Mouse (Mus musculus): ENCODE data around the gene Dclk3. TPM values are rescaled to one million over a fixed set of nuclear protein-coding genes. Genes with fewer than 3 reads are reported as not detected.

Gene Dclk3
- total RNA-seq, 2 experiments from 2014 or later = 55.1 to 60.7 TPM

DNA sequence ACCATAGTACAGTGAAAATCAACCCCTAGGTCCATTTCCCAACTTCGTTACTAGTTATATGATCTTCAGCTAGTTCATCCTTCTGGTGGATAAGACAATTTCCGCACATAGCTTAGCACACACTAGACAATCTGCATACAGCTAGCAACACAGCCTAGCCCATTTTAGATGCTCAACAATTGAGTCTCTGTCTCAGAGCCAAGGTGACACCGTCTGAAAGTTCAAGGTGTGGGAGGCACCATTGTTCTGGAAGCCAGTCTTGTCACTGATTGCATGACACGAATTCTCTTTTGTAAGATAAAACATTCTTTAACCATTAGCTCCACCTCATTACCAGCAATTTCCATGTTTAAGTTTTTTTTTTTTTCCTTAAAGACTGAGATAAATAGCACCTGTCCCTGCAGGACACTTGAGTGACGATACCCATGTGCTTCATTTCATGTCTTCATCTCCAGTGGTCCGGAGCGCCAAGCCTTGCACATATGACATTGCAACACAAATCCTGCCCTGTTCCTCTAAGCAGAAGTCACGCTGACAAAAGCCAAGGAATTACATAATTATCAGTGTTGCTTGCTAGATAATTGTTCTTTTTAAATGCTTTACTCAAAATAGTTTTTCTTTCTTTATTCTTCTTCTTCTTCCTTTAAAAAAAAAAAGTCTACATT, 10.1 kb upstream of the Dclk3 start:
- no peak for DNase-seq (ENCODE audit: low spot score in 2 of 2)
- intact Hi-C loops (cut with DNase I) = no loop called here

DNA sequence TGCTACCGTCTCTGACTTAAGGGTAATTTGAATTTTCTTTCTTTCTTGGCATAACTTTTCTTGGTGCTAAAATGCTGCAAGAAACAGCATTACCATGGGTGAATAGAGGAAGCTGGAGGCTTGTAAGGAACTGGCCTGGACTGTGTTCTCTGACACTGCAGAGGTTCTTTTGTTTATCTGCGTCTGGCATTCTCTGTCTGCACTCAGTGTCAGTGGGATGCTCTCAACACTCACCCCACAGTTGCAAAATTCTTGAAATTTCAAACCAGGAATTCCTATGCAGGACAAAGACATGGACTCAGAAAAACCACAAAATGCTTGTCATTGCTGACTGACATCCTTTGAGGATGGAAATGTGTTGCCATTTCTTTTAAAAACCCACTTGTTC, 9.5 kb upstream of the Dclk3 start:
- DNase-seq (ENCODE audit: low spot score in 2 of 2) = no peak
- intact Hi-C loops (cut with DNase I) = no loop called here

DNA sequence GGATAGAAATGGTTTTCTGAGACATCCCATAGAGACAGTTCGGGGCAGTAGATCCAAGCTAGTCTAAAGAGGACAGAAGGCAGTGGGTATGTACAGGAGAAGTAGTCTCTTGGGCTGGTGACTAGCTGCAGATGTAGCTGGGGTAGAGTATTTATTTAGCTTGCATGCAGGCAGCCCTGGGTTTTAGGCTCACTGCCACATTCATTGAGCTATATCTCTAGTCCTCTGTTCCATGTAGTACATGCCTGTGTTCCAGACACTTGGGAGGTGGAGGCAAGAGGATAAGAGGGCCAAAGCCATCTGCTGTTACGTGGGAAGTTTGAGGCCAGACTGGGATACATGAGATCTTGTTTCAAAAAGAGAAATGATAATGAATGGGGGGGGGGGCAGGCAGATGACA, 3.5 kb upstream of the Dclk3 start:
- peak in 1 of 2 experiments; percentile 55 for DNase-seq (ENCODE audit: low spot score in 2 of 2)
- intact Hi-C loops (cut with DNase I) = loop anchor here (5.0 kb wide), 1 partner anchor 33 kb away; no protein-coding TSS in a partner anchor

DNA sequence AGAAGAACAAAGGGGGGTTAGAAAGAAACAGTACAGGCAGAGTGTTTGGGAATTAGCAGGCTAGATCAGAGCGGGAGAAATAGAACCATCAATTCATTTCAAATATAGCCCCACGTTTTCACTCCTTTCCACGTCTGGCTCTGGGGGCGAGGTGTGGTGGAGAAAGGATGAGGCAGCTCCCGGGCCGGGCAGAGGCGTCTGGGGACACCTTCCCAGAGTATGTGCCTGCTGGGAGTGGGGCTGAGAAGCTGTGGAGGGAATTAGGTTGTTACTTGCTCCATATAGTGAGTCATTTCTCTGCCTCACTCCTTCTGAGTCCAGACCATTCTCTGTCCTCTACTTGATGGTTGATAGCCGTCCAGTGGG, 938 bp downstream of the Dclk3 start:
- intact Hi-C loops (cut with DNase I) = loop anchor here (1.0 to 5.0 kb wide), 2 partner anchors 38 to 57 kb away; no protein-coding TSS in a partner anchor

DNA sequence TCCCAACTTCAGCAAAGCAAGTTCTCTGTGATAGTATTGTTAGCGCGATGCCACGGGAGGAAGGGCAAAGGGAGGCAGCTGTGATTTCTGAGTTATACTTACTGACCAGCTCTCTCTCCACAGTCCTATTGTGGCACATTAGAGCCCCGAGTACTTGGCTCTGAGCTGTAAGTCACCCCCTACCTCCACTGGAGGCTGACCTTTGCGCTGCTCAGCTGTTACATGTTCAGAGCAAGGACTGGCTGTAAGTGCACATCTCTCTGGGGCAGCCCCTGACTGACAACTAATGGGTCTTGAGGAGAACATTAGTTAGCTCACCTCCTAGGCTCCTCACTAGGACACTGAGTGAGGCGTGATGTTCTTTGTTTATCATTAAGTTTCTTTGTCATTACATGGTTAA, 1.6 kb downstream of the Dclk3 start:
- intact Hi-C loops (cut with DNase I) = no loop called here
- no peak for DNase-seq (ENCODE audit: low spot score in 2 of 2)

More for the DNA sequence above, 938 bp downstream of the Dclk3 start:
- peak; percentile 62 to 93 for DNase-seq (ENCODE audit: low spot score in 2 of 2)

DNA sequence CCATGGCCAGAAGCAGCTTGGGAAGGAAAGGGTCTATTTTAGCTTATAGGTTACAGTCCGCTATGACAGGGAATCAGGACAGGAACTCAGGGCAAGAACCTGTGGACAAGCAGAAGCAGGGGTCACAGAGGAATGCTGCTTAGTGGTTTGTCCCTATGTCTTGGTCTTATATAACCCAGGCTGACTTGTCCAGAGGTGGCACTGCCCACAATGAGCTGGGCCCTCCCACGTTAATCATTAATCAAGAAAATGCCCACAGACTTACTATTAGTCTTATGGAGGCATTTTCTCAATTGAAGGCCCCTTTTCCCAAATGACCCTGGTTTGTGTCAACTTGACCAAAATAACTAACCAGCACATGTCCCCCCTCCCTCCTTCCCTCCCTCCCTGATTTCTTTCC, 2.3 kb downstream of the Dclk3 start:
- DNase-seq (ENCODE audit: low spot score in 2 of 2) = no peak
- intact Hi-C loops (cut with DNase I) = no loop called here

DNA sequence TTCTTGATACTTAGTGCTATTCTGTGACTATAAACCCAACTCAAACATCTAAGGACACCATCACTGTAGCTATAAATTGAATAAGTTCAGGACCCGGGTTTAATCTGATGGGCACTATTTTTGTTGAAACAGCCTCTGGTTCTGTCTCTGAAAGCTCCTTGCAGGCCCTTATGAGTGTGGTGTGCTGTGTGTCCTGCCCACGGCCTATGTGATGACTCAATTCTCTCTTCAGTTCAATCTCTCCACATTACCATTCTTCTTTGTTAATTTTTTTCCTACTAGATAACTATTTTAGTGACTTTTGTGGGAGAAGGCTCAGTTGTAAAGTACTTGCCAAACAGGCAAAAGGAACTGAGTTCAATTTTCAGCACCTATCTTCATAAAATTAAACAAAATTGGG, 7.3 kb downstream of the Dclk3 start:
- DNase-seq (ENCODE audit: low spot score in 2 of 2) = peak in 1 of 2 experiments; percentile 53
- intact Hi-C loops (cut with DNase I) = no loop called here

DNA sequence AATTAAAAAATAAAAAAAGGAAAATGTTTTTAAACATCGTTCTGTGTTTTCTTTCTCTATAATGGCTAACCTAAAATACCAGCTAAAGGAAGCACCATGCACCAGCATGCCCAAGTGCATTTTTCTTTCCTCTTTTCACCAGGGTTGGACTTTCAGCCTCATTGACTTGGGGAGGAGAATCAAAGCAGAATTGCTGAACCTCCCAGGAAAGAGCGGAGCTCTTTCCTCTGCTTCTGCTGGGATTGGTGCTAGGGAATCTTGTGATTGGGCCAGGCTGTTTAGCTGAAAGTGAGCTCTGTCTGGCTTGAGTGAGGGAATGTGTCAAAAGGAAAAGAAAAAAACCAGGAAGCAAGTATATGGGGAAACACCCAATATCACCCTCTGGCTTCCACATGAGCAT, 10.1 kb downstream of the Dclk3 start:
- intact Hi-C loops (cut with DNase I) = no loop called here
- no peak for DNase-seq (ENCODE audit: low spot score in 2 of 2)

DNA sequence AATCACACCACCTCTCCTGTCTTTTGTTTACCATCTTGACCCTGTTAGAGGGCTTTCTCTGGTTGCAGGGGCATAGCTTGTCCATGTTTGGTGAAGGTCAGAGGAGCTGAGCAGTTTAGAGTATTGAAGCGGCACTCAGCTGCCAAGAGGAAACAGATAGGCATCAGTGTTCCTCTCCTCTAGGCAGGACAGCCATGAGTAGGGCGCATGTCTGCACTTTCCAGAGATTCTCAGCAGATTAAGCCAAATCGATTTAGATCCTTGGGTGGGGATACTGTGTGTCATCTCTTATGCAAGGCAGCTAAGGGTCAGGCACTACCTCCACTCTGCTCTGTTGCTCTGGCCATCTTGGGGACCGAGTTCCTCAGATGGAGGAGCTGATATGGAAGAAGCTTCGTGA, 11.0 kb downstream of the Dclk3 start:
- no peak for DNase-seq (ENCODE audit: low spot score in 2 of 2)
- intact Hi-C loops (cut with DNase I) = no loop called here

DNA sequence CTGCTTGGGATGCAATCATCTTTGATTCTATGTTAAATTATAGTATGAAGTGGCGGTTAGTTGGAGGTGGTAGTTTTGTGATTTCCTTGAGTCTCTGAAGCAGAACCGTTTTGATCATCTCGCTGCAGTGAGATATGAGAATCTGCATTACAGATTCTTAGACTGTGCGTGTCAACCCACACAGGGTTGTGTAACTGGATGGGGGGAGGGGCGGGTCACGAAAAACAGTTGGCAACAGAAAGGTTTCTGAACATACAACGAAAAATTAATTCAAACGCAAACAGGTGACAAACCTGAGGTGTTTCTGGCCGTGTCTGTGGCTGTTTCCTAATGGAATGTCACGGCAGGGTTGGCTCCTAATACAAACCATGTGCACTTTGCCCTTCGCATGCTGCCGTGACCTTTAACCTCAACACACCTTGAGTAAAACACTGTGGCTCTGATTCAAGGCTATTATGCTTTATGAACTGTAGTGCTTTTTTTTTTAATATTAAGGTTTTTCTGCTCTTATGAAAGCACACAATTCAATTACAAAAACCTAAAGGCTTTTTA, 12.0 kb downstream of the Dclk3 start:
- DNase-seq (ENCODE audit: low spot score in 2 of 2) = peak; percentile 26 to 40
- intact Hi-C loops (cut with DNase I) = no loop called here

DNA sequence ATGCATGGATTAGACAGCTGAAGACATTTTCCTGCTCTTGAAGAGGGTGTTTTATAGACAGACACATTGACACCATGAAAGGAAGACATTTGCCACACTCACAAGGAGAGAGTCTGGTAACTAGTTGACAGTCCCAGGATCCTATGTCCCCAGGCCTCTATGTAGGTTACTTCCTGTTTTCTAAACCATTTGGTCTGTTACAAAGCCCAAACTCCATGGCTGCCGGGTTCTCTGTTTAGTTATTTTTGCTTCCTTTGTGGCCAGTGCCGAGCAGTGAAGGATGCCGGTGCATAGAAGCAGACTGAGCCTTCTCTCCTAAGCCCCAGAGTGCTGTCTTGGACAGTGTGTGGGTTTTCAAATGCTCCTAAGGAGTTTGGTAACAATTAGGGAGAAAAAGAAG, 15.0 kb downstream of the Dclk3 start:
- intact Hi-C loops (cut with DNase I) = no loop called here
- DNase-seq (ENCODE audit: low spot score in 2 of 2) = no peak

DNA sequence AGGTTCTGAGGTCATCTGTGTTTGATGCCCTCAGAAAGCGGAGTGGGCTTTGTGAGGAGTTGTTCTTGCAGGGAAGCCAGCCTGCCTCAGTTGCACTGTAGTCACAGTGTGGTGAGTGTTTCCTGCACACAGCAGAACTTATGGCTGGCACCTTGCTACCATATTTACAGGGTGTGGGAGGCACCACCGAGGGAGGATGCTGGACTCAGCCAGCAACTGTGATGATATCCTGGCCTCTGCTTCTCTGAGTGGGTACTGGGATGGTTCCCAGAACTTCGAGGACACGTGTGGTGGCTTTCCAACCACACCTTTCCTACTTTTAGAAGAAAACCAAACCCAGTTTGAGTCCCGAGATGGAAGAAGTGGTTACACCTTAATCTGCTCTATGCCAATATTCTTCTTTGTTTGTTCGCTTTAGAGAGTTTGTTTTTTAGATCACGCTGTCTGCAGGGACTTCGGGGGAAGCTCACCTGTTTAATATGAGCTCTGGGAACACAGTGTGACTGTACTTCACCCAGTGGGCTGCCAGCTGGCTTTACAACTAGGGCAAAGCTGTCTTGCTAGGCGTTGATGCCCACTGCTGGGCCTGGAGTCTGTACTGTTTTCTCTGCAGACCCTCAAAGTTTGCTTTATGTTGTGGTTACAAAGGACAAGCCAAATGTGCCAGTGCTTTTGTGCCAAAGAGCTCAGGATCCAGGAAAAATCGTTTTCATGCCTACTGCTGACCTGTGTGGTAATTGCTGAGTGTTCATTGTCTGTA, 18.5 kb downstream of the Dclk3 start:
- intact Hi-C loops (cut with DNase I) = no loop called here
- DNase-seq (ENCODE audit: low spot score in 2 of 2) = peak in 1 of 2 experiments; percentile 53

DNA sequence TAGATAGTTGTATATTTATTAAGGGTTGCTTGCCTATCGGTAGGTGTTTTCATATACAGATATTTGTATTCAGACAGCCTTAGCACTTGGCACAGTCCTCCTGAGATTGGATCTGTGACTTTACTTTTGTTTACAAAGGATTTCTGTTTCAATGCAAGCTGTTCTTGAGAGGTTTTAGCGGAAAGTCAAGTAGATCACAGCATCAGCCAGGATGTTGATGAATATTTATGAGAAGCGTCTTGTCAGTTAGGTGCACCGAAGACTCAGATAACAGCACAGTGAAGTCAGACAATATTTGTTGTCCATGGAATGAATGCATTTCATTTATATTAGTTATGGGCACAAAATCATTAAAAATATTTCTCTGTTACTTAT, 19.0 kb downstream of the Dclk3 start:
- intact Hi-C loops (cut with DNase I) = no loop called here

DNA sequence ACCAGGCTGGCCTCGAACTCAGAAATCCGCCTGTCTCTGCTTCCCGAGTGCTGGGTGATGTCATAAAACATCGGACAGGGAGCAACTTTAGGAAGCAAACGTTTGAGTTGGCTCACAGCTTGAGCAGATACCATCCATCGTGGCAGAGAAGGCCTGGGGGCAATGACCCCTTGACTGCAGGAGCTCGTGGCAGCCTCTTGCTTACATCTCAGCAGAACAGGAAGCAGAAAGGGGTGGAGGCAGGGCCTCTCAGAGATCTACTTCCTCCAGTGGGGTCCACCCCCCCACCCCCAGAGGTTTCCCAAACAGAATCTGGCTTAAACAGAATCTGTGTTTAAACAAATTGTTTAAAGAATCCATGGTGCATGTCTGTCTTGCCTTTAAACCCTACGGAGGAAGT, 20.6 kb downstream of the Dclk3 start:
- DNase-seq (ENCODE audit: low spot score in 2 of 2) = no peak
- intact Hi-C loops (cut with DNase I) = no loop called here

More for the DNA sequence above, 19.0 kb downstream of the Dclk3 start:
- DNase-seq (ENCODE audit: low spot score in 2 of 2) = no peak

DNA sequence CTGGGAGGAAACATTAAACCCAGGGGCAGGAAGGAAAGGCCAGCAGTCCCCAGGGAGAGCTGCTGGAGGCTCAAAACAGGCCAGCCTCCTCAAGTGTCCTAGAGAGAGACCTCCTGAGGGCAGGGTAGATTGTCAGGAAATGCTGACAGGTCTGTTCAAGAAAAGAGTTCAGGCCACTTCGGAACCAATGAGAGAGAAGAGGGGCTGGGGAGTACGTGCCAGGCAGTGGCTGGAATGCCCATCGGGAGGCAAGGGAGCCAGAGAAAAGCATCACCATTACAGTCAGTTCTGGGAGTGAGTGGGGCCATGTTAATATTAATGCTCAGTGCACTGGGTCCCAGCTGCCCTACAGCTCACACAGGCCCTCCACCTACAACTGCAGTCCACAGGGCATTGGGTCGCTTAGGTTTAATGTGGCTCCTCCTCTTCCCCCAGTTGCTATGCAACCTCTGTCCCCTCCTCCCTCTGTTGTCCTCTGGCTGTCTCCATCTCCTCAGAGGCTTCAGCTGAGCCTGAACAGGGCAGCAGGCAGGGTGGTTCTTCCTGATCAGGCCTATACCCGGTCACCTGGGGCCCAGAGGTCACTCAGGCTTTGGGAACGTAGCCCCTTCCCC, 21.4 kb downstream of the Dclk3 start:
- DNase-seq (ENCODE audit: low spot score in 2 of 2) = no peak
- intact Hi-C loops (cut with DNase I) = no loop called here

DNA sequence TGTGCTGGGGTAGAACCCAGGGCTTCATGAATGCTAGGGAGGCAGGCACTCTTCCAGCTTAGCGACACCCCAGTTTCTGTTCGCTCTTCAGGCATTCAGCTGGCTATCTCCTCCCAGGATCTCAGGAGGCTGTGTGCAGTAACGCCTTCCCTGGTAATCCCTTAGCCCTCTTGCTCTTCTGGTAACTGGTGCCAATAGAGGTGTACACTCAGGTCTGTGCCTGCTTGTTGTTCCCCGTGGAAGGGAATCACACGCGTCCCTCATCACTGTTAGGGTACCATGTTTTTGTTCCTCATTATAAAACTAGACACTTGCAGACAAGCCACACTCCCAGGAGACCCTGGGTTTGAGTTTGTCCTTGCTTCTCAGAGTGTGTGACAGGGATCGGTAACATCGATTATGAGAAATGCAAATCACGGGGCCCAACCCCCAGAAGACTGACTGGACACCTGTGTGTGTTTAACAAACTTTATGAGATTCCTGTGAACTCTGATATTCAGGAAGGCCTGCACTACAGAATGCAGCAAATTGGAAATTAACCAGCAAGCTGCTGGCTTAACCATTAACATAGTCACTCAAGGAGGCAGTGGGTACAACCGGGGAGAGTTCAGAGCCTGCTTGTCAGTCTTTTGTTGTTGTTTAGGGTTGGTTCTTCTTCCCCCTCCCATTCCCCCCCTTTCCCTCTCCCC, 22.7 kb downstream of the Dclk3 start:
- intact Hi-C loops (cut with DNase I) = no loop called here
- DNase-seq (ENCODE audit: low spot score in 2 of 2) = no peak

DNA sequence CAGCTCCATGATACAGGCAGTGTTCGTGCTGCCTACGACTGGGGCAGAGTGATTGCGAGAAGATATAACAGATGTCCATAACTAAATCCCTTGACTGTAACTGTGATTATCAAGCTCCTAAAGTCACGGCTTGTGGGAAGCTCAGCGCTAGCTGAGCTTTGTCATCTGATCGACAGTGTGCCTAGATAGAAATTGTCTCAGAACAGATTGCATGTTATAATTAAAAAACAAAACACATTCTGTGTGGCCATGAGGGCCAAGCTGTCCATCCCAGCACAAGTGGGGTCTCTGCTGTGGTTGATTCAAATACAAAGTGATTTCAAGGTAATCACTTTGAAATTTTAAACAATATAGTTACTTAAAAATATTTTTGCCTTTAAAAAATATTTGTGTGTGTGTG, 26.8 kb downstream of the Dclk3 start:
- intact Hi-C loops (cut with DNase I) = no loop called here
- no peak for DNase-seq (ENCODE audit: low spot score in 2 of 2)

DNA sequence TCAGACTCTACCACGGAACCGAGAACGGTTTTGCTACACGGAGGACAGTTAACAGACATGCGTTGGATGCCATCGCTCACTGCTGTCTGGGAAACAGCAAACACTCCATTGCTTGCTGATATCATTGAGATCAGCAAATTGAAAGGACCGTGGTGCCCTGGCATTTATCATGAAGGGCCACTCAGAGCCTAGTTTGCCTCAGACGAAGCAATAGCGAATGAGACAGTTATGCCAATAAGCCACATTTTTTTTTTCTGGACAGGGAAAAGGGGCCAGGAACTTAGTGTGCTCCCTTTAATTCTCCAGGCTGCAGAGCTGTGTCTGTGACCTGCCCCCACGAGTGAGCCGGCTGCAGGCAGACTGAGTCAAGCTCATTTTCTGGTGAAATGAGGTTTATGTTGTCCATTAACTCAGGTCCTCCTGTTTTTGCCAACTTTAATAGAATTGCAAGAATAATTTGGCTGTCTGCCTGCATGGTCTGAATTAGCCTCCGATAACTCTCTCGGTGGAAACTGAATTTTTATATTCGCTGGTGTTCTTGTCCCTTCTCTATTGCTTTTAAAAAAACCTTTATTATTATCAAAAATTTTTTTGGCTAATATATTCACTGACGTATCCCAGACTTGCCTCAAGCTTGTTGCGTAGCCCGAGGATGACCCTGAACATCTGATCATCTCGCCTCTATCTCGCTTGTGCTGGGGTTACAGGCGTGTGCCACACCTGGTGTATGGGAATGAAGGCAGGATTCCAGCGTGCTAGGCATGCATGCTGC, 35.0 kb downstream of the Dclk3 start:
- DNase-seq (ENCODE audit: low spot score in 2 of 2) = no peak
- intact Hi-C loops (cut with DNase I) = no loop called here

DNA sequence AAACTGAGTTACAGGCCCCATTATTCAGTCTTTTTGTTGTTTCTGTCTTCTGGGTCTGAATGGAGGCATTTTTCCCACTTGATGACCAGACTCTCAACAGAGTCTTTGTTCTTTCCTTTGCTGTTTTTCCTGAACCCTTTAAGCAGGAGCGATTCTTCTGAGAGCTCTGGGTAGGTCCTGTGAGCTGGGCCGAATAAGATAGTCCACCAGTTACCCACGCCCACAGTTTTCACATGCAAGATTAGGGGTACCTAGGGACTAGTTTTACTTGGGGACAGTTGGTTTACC, 35.5 kb downstream of the Dclk3 start:
- intact Hi-C loops (cut with DNase I) = no loop called here
- DNase-seq (ENCODE audit: low spot score in 2 of 2) = no peak

DNA sequence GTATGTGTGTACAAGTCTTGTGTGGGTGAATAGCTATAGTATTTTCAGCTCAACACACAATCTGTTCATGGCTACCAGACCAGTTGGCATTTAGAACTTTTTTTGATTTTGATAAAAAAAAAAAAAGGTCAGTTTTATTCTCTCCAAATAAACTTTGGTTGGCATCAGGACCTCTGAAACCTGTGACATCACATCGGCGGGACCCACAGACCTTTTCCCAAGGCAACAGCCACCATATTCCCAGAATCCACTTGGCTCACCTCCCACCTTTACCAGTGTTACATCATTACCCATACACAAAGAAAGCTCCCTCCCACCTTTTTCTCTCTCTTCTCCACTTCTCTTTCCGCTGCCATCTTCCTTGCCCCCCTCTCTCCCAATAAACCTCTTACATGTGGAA, 36.4 kb downstream of the Dclk3 start:
- intact Hi-C loops (cut with DNase I) = no loop called here

More for the DNA sequence above, 36.4 kb downstream of the Dclk3 start:
- no peak for DNase-seq (ENCODE audit: low spot score in 2 of 2)
